ENCODE assay signal across 9 mouse cellular contexts in the genomic region with DNA sequence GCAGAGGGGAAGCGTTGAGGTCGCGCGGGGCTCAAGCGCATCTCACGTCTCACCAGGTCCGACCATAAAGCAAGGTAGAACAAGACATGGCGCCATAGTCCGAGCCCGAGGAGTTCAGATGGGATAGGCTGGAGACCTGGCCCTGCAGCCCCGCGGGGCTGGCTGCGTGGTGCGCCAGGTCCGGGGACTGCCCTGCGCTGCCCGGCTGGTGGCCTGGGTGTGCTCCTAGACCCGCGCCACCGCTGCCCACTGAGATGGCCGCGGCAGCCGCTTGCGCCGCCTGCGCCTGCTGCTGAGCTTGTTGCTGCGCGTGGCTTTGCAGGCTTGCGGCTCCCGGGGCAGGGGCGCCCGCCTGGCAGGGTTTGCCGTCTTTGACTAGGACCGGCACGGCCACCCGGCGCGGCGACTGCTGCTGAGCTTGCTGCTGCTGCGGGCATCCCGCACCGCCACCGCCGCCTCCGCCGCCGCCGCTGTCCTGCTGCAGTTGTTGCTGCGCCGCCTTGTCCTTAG. TPM values are rescaled to one million over a fixed set of nuclear protein-coding genes. Genes with fewer than 3 reads are reported as not detected.
DNase-seq lines count a peak whose midpoint lies in the region; ATAC-seq and TF ChIP-seq lines count a peak whose summit lies in the region.
"Had no signal": no experiment of that assay in that cellular context is flagged by ENCODE, and none has a peak within 500 bp of the region (broad histone marks: within the 10 kb centered on the region; RNA-seq: fewer than 3 reads in every experiment).

No protein-coding gene starts in this region.

- under 1% methylated on average over 49 of the region's 50 CpGs for WGBS in heart, embryonic 15.5 days
- 2% methylated on average over 50 of the region's 50 CpGs for WGBS in heart, adult 2 months
- under 1% methylated on average over 50 of the region's 50 CpGs for WGBS in forebrain, embryonic 15.5 days
- under 1% methylated on average over 44 of the region's 50 CpGs for WGBS in midbrain, embryonic 14.5 days

- no peak overlapping the region for H3K27ac ChIP-seq in heart, embryonic 15.5 days
- H3K27ac ChIP-seq in heart, adult 2 months, result no peak overlapping the region
- peak overlapping the region; percentile 75 for H3K27ac ChIP-seq in forebrain, embryonic 15.5 days (replicated peaks)
- no peak overlapping the region for H3K27ac ChIP-seq in midbrain, embryonic 14.5 days (replicated peaks; ENCODE audit: low read depth, low read length)
- H3K27ac ChIP-seq: liver, embryonic 14.5 days had no signal

- ATAC-seq in heart, embryonic 15.5 days (replicated peaks; ENCODE audit: insufficient number of reproducible peaks, insufficient read depth, low FRiP score, low read depth), result no peak
- no peak for ATAC-seq in forebrain, embryonic 15.5 days (replicated peaks)
- ATAC-seq in midbrain, embryonic 14.5 days (ENCODE audit: low FRiP score, low TSS enrichment), result no peak
- ATAC-seq in cerebellum, adult (ENCODE audit: insufficient number of reproducible peaks, low FRiP score, low TSS enrichment), result no peak

- H3K4me2 ChIP-seq in heart, embryonic 15.5 days, result peak overlapping the region; percentile 50
- peak overlapping the region; percentile 35 for H3K4me2 ChIP-seq in forebrain, embryonic 15.5 days (replicated peaks)
- peak overlapping the region; percentile 37 for H3K4me2 ChIP-seq in midbrain, embryonic 14.5 days (ENCODE audit: low read length)

- H3K9ac ChIP-seq in heart, embryonic 15.5 days, result no peak overlapping the region
- no peak overlapping the region for H3K9ac ChIP-seq in heart, adult 2 months (ENCODE audit: low read depth, low read length)
- peak overlapping the region; percentile 23; the same call in 1 of the 2 replicates for H3K9ac ChIP-seq in forebrain, embryonic 15.5 days (replicated peaks)
- no peak overlapping the region; the same call in 1 of the 2 replicates for H3K9ac ChIP-seq in midbrain, embryonic 14.5 days (replicated peaks; ENCODE audit: low read length)
- H3K9ac ChIP-seq: liver, embryonic 14.5 days had no signal

- H3K27me3 ChIP-seq in heart, embryonic 15.5 days, result peaks cover 96% of the 10 kb centered on the region
- H3K27me3 ChIP-seq in heart, adult 2 months (ENCODE audit: control insufficient read depth, insufficient read depth, low read length), result peaks cover 44% of the 10 kb centered on the region
- peaks cover 82% of the 10 kb centered on the region for H3K27me3 ChIP-seq in forebrain, embryonic 15.5 days
- peaks cover 95% of the 10 kb centered on the region for H3K27me3 ChIP-seq in midbrain, embryonic 14.5 days (ENCODE audit: control insufficient read depth, insufficient read depth, low read length)

- H3K36me3 ChIP-seq in heart, embryonic 15.5 days, result no peaks in the 10 kb centered on the region
- H3K36me3 ChIP-seq in heart, adult 2 months (ENCODE audit: control insufficient read depth, insufficient read depth, low read length), result no peaks in the 10 kb centered on the region
- no peaks in the 10 kb centered on the region for H3K36me3 ChIP-seq in forebrain, embryonic 15.5 days
- H3K36me3 ChIP-seq in midbrain, embryonic 14.5 days (ENCODE audit: control insufficient read depth, insufficient read depth, low read length), result no peaks in the 10 kb centered on the region

- no peak for TF ChIP-seq EP300 in heart, adult 2 months (IDR thresholded peaks at IDR 0.05; ENCODE audit: insufficient read depth, low read depth, low read length)

- DNase-seq in heart, adult 2 months, result no peak
- peak; percentile 51 for DNase-seq in ES-CJ7 (ENCODE audit: low read depth, low spot score)
- DNase-seq in midbrain, embryonic 14.5 days, result peak; percentile 56
- DNase-seq in frontal cortex, postnatal 10 days (ENCODE audit: low spot score in 2 of 2), result no peak
- no peak for DNase-seq in layer of hippocampus, postnatal 10 days (ENCODE audit: low spot score in 2 of 2)

- peak overlapping the region; percentile 46 for H3K4me3 ChIP-seq in heart, embryonic 15.5 days
- no peak overlapping the region for H3K4me3 ChIP-seq in heart, adult 2 months
- H3K4me3 ChIP-seq in forebrain, embryonic 15.5 days, result peak overlapping the region; percentile 35
- peak overlapping the region; percentile 25 for H3K4me3 ChIP-seq in midbrain, embryonic 14.5 days (replicated peaks; ENCODE audit: low read depth, low read length)

- no peak for TF ChIP-seq CTCF in heart, adult 2 months (IDR thresholded peaks at IDR 0.05)

- H3K9me3 ChIP-seq in heart, embryonic 15.5 days (replicated peaks), result no peaks in the 10 kb centered on the region
- no peaks in the 10 kb centered on the region for H3K9me3 ChIP-seq in forebrain, embryonic 15.5 days
- H3K9me3 ChIP-seq in midbrain, embryonic 14.5 days (ENCODE audit: control insufficient read depth, low read length), result no peaks in the 10 kb centered on the region

- peaks cover 25% of the 10 kb centered on the region for H3K4me1 ChIP-seq in heart, embryonic 15.5 days (replicated peaks)
- H3K4me1 ChIP-seq in heart, adult 2 months (ENCODE audit: control insufficient read depth, insufficient read depth, low read length), result no peaks in the 10 kb centered on the region
- peaks cover 27% of the 10 kb centered on the region for H3K4me1 ChIP-seq in forebrain, embryonic 15.5 days
- H3K4me1 ChIP-seq in midbrain, embryonic 14.5 days (ENCODE audit: control insufficient read depth, insufficient read depth, low read length), result 0 out of 2 replicates have a peak, but pooled peaks cover 6% of the 10 kb centered on the region

- intact Hi-C loops in heart, adult 2 months (cut with DNase I), result no loop called here

- no peak for TF ChIP-seq POLR2A in heart, adult 2 months (IDR thresholded peaks at IDR 0.05; ENCODE audit: insufficient read depth, low read depth, low read length)

- H3K79me2 ChIP-seq in heart, adult 2 months (replicated peaks; ENCODE audit: control insufficient read depth, insufficient read depth, low read length), result no peaks in the 10 kb centered on the region

RNA-seq across cellular contexts. Expression of a gene that starts 3.7 kb away (rescaled TPM):
- polyA plus RNA-seq in heart, embryonic 15.5 days (2015; fragmentation: Nextera tagmentation; extraction: Ambion mirVana), result 2.1 and 6.4 TPM in 2 replicates
- not detected for total RNA-seq in heart, adult 2 months (2021)
- polyA plus RNA-seq in heart, adult 2 months (2012; rRNA removed), result 0.68 TPM in 1 of 2 replicates, not detected in the other
- 8.2 and 11.0 TPM in 2 replicates for polyA plus RNA-seq in forebrain, embryonic 15.5 days (2015; fragmentation: Nextera tagmentation; extraction: Ambion mirVana)
- polyA plus RNA-seq in midbrain, embryonic 14.5 days (2014; fragmentation: Nextera tagmentation; extraction: Ambion mirVana), result 0.24 TPM in 1 of 2 replicates, not detected in the other
- total RNA-seq in layer of hippocampus, postnatal 10 days (2021), result 1 to 10 TPM in 1 of 2 experiments, under 1 TPM in 1; 0.67 to 1.1 TPM
- polyA plus RNA-seq: liver, embryonic 14.5 days had no signal

Comparison
In these comparisons a context has a peak if more than half of its experiments do, and no peak if none do; other contexts are left out.
1. DNase-seq: peak in ES-CJ7 (single experiment) and midbrain, embryonic 14.5 days (single experiment); none in heart, adult 2 months (0 of 2), frontal cortex, postnatal 10 days (0 of 2) and layer of hippocampus, postnatal 10 days (0 of 2).
2. Peak in every context shown above with its lines, with median percentiles within 50 percentile points of each other: H3K4me2 ChIP-seq.